Mouse (Mus musculus) erythroblast, embryonic 14.5 days (primary cell): ENCODE results near the gene Trak1.

Experiments used
- GATA1 ChIP-seq: IDR thresholded peaks from 2 replicates; pipeline ENCODE4 v1.6.1; 2012; ENCODE audit warnings: low read length, inconsistent platforms, mixed read lengths
- TAL1 ChIP-seq: IDR thresholded peaks from 3 replicates; pipeline ENCODE4 v1.6.1; 2012; ENCODE audit warnings: low read length, inconsistent platforms, mixed read lengths

DNA sequence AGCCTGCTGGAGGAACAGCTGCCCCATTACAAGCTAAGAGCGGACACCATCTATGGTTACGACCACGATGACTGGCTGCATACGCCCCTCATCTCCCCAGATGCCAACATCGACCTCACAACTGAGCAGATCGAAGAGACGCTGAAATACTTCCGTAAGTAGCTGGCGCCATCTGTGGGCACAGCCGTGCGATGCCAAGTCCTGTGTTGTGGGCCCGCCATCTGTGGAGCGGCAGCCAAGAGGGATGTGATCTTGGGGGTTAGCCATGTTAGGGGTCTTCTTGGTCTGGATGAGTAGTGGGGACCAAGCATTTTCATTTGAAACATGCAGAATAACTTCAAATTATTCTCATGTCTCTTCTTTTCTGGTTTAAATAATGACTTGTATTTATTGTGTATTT is 94.6 kb downstream of the Trak1 start:
- TF ChIP-seq TAL1 = no peak
- TF ChIP-seq GATA1 = no peak
